Mouse (Mus musculus) G1E (cell line): ENCODE measurements around the gene Elob. TPM values are rescaled to one million over a fixed set of nuclear protein-coding genes. Genes with fewer than 3 reads are reported as not detected.
A peak's percentile ranks its signal among the peaks of the same experiment; 100 is the strongest.

Source experiments
- ATAC-seq: 2 replicates; pipeline ENCODE4 v1.8.0; 2016; ENCODE audit warnings: mild to moderate bottlenecking; ENCODE audit not compliant: insufficient number of reproducible peaks, poor library complexity, low FRiP score, severe bottlenecking; ENCODE audit errors: extremely low read depth
- DNase-seq: peaks from one replicate; pipeline ENCODE4 v3.0.0; 2012; ENCODE audit warnings: low spot score
- H3K27me3 ChIP-seq: 2 replicates; pipeline ENCODE4 v1.6.1; 2012; ENCODE audit warnings: mild to moderate bottlenecking, low read length, inconsistent platforms; ENCODE audit not compliant: insufficient read depth
- H3K36me3 ChIP-seq: replicated peaks from 2 replicates; pipeline ENCODE3; 2012; ENCODE audit warnings: mild to moderate bottlenecking, inconsistent platforms
- H3K4me1 ChIP-seq: 2 replicates; pipeline ENCODE4 v1.6.1; 2012; ENCODE audit warnings: low read depth, low read length, inconsistent platforms, mixed read lengths; ENCODE audit not compliant: insufficient read depth
- H3K4me3 ChIP-seq: 2 replicates; pipeline ENCODE4 v1.5.1; 2012; ENCODE audit warnings: low read depth, mild to moderate bottlenecking, inconsistent platforms, low read length, moderate library complexity, mixed read lengths
- H3K9me3 ChIP-seq: replicated peaks from 2 replicates; pipeline ENCODE4 v1.6.1; 2012; ENCODE audit warnings: inconsistent platforms
- CTCF ChIP-seq: IDR thresholded peaks from 2 replicates; pipeline ENCODE4 v1.5.1; 2012; ENCODE audit warnings: low read depth, low read length, inconsistent platforms, mixed read lengths
- GATA1 ChIP-seq: IDR thresholded peaks from 2 replicates; pipeline ENCODE4 v1.6.1; 2012; ENCODE audit warnings: borderline replicate concordance, low read length, inconsistent platforms, mixed read lengths
- GATA2 ChIP-seq: IDR thresholded peaks from 2 replicates; pipeline ENCODE4 v1.6.1; 2012; ENCODE audit warnings: low read depth, low read length, inconsistent platforms, borderline replicate concordance
- POLR2AphosphoS5 ChIP-seq: IDR thresholded peaks from 2 replicates; pipeline ENCODE4 v1.6.1; 2012; ENCODE audit warnings: low read depth, low read length, inconsistent platforms; ENCODE audit not compliant: insufficient replicate concordance
- TAL1 ChIP-seq: conservative IDR thresholded peaks from 2 replicates; pipeline ENCODE4 v1.6.1; 2012; ENCODE audit warnings: low read depth, low read length, inconsistent platforms, mixed read lengths
- polyA plus RNA-seq: library from polyadenylated mRNA; stranded (reverse); fragments of >175 nt; gene quantifications from 2 replicates; pipeline ENCODE4 v1.2.3, GENCODE M21; 2012
- total RNA-seq, 2 experiments: library from RNA; stranded (forward) in 1 of 2; stranded (reverse) in 1 of 2; fragments of 200-1000 nt in 1 of 2; fragments of >200 nt in 1 of 2; fragmentation: Nextera tagmentation in 1 of 2; gene quantifications; 2 replicates each; pipeline ENCODE4 v1.2.3; 2014 to 2017

Gene Elob
- total and polyA plus RNA-seq, 3 experiments: 171 to 984 (median 468) TPM

DNA sequence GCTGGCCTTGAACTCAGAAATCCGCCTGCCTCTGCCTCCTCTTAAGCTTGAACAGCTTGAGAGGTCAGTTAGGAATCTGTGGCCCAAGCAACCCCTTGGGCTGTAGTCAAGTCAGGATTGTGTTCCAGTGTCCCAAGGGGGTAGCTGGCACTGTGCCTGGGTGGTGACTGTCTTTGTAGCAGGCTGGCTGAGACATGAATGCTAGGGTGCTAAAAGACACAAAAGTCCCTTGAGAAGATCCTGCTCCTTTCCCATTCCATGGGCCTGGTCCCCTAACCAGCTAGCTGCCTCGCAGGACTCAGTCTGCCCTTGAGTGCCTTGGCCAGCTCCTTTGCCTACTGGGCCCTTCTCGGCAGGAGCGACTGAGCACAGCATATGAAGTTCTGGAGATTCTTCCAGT lies 34.0 kb upstream of the Elob start:
- Histone ChIP-seq H3K27me3 (peaks cover 26% of the 10 kb centered on the region), H3K9me3 (0 out of 2 replicates have a peak, but pooled peaks cover 2% of the 10 kb centered on the region), H3K4me1 (no peaks in the 10 kb centered on the region), H3K36me3 (no peaks in the 10 kb centered on the region), H3K4me3 (no peak overlapping the region)
- no peak for TF ChIP-seq GATA1
- no peak for TF ChIP-seq TAL1
- TF ChIP-seq CTCF: no peak
- no peak for TF ChIP-seq GATA2
- no peak for DNase-seq
- no peak for ATAC-seq

DNA sequence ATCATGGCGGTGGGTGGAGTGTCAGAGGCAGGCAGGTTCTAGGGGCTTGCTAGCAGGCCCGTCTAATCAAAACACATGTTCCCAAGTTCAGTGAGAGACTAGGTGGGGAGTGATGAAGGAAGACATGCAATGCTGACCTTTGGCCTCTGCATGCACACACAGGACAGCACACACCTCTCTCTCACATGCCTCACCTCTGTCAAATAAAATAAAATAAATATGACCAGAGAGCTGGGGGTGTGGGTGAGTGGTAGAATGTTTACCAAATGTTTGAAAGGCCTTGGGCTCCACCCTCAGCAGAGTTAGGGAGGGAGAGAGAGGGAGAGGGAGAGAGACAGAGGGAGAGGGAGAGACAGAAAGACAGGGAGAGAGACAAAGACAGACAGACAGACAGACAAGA lies 29.0 kb upstream of the Elob start:
- DNase-seq (no peak), ATAC-seq (no peak)
- H3K27me3 ChIP-seq: peaks cover 35% of the 10 kb centered on the region
- H3K4me3 ChIP-seq: no peak overlapping the region
- no peaks in the 10 kb centered on the region for H3K9me3 ChIP-seq
- TF ChIP-seq GATA2 (no peak), POLR2AphosphoS5 (no peak), TAL1 (no peak), CTCF (no peak), GATA1 (no peak)
- H3K4me1 ChIP-seq: peaks cover 7% of the 10 kb centered on the region
- no peaks in the 10 kb centered on the region for H3K36me3 ChIP-seq

DNA sequence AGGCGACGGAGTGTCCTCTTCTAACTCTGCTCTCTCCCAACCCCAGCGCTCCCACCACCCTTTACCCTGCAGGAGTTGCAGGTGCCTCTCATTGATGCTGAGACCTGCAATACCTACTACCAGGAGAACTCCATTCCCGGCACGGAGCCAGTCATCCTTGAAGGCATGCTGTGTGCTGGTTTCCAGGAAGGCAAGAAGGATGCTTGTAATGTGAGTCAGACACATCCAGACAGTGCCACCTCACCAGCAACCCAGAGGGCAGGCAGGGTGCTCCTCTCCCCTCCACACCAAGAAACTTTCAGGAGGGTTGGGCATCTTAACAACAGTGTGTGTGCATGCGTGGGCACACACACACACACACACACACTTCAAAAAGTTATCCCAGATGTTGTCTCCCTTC lies 28.3 kb upstream of the Elob start:
- Histone ChIP-seq H3K4me3 (no peak overlapping the region), H3K27me3 (peaks cover 33% of the 10 kb centered on the region), H3K9me3 (no peaks in the 10 kb centered on the region), H3K36me3 (no peaks in the 10 kb centered on the region), H3K4me1 (peaks cover 7% of the 10 kb centered on the region)
- DNase-seq: no peak
- no peak for TF ChIP-seq POLR2AphosphoS5
- no peak for TF ChIP-seq TAL1
- TF ChIP-seq CTCF: no peak
- no peak for TF ChIP-seq GATA1
- no peak for TF ChIP-seq GATA2
- no peak for ATAC-seq

DNA sequence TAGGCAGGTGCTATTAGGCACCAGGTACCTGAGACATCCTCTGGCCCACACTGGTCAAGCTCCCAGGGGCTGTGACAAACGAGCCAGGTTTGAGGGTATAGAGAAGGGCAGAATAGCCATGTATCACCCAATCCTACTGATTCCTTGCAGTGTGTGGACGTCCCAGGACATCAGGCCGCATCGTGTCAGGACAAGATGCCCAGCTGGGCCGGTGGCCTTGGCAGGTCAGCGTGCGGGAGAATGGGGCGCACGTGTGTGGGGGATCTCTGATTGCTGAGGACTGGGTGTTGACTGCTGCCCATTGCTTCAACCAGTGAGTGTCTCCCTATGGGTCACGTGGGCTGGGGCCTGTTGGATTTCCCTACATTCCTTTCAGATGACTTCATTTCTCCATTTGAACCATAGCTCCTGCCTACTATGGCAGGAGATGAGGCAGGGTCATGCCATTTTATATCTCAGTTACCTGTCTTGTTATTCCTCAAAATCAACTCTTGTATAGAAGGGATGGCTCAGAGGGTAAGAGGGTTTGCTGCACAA lies 25.4 kb upstream of the Elob start:
- Histone ChIP-seq H3K4me1 (peaks cover 7% of the 10 kb centered on the region), H3K36me3 (no peaks in the 10 kb centered on the region), H3K27me3 (peaks cover 17% of the 10 kb centered on the region), H3K4me3 (no peak overlapping the region), H3K9me3 (no peaks in the 10 kb centered on the region)
- DNase-seq: no peak
- ATAC-seq: no peak
- no peak for TF ChIP-seq GATA1
- TF ChIP-seq CTCF: no peak
- TF ChIP-seq GATA2: no peak
- no peak for TF ChIP-seq TAL1
- no peak for TF ChIP-seq POLR2AphosphoS5

DNA sequence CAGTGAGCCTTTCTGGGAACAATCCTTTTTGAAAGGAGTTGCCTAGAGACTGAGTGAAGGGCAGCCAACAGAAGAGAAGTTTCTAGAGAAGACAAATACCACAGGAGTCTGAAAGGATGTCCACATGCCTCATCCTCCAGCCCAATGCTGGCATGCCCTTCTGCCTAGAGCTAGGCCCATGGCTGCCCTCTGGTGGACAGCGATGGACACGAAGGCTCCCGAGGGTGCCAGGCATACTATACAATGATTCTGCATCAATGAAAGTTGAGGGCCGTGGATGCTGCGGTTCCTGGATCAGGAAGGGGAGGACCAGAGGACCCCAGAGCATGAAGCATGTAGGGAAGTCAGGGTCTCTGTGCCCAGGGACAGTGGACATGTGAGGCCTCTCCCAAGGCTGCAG lies 24.4 kb upstream of the Elob start:
- peaks cover 7% of the 10 kb centered on the region for H3K4me1 ChIP-seq
- TF ChIP-seq CTCF (peak; percentile 57), GATA1 (no peak)
- no peaks in the 10 kb centered on the region for H3K9me3 ChIP-seq
- no peaks in the 10 kb centered on the region for H3K36me3 ChIP-seq
- H3K27me3 ChIP-seq: peaks cover 14% of the 10 kb centered on the region
- no peak overlapping the region for H3K4me3 ChIP-seq
- ATAC-seq (peak; percentile 45), DNase-seq (peak; percentile 40)

DNA sequence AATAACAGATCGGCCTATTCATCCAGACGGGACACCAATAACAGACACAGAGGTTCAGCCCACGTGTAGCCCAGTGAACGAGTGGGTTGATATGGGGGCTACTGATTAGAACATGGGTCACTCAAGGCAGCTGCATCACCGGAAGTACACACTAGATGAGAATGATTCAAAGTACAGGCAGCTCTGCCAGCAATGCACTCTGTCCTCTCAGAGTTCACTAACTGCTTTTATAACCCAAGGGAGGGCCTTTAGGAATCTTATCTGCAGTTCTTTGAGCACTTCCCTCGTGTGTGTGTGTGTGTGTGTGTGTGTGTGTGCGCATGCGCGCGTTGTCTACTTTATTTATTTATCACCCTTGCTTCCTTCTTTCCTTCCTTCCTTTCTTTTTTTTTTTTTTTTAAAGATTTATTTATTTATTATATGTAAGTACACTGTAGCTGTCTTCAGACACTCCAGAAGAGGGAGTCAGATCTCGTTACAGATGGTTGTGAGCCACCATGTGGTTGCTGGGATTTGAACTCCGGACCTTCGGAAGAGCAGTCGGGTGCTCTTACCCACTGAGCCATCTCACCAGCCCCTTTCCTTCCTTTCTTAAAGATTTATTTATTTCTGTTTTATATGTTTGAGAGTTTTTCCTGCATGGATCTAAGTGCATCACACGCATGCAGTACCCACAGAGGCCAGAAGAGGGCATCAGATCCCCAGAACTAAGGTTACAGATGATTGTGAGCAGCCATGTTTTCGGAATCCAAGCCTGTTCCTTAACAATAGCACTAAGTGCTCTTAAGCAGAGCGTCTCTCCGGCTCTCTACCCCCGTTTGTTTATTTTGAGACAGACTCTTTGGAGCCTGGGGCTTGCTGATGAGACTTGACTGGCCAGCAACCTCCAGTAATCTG lies 22.2 kb upstream of the Elob start:
- H3K36me3 ChIP-seq: no peaks in the 10 kb centered on the region
- H3K9me3 ChIP-seq: no peaks in the 10 kb centered on the region
- peaks cover 7% of the 10 kb centered on the region for H3K4me1 ChIP-seq
- no peak overlapping the region for H3K4me3 ChIP-seq
- peaks cover 11% of the 10 kb centered on the region for H3K27me3 ChIP-seq
- ATAC-seq: no peak
- TF ChIP-seq CTCF (peak; percentile 68; the same call in 1 of the 2 replicates), POLR2AphosphoS5 (no peak), GATA1 (no peak)
- no peak for DNase-seq
